Mouse (Mus musculus) spleen, adult 12 weeks (tissue): ENCODE results near the gene Galnt18.

Source experiments
- DNase-seq: peaks from one replicate; pipeline ENCODE4 v3.0.0; 2022; ENCODE audit warnings: low spot score

Galnt18 gene

DNA sequence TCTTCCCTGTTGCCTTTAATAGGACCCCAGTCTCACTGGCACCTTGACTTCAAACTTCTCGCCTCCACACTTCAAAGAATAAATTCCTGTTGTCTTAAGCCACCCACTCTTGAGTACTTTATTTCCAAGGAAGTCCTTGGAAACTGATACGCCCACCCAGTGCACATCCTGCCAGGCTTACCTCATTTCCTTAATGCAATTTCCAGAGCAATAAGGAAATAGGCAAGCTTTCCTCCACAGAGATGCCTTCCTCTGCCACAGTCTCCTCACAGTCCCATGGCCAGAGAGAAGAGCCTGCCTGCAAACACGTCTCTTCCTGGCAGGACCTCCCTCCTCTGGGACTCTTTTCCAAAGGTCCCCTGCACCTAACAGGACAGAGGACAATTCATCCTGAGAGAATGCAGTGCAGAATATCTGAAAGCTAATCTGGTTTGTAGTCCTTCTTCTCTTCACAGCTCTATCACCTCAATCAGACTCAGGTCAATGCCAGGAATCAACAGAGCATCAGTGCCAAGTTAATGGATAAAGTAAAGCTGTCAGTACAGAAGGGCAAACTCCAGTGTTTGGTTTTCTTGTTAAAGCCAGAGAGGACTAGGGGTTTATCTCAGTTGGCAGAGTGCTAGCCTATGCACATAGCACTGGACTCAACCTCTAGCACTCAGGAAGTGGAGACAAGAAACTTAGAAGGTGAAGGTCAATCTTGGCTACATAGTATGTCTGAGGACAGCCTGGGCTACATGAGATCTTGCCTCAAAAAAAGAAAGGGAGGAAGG lies 65.8 kb downstream of the Galnt18 start:
- no peak for DNase-seq

DNA sequence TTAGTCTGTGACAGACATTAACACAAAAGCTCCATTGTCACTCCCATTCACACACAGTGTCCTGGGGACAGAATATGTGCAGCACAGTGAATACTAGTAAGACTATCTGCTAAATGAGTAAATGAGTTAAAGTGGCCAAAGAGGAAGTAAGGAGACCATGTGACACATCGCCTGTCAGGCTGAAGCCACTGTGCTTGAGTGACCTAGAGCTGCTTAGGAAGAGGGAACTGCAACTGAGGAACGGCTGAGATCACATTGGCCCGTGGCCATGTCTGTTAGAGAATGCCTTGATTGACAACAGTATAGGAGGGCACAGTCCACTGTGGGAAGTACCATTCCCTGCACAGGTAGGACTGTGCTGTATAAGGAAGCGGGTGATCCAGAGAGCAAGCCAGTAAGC lies 67.0 kb downstream of the Galnt18 start:
- no peak for DNase-seq

- DNase-seq = no peak
Observed at GRCm38 (mm10) chr7:111711045-111711808, 68.5 kb downstream of the Galnt18 start.

DNA sequence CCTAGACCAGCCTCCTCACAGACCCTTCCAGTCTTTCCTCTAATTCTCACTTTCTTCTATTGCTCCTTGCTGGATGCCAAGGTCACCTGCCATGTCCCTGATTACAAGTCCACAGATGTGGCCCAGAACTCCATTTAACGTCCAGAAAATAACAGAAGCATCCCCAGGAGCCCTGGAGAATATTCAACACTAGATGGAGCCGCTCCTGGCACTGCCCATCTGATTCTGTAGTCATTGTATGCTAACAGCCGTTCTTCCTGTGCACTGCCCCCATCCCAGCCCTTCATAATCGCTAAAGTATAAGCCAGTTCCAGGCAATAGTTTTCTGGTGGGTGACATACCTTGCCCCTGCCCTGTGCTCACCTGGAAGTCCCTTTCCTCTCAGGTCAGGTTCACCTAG lies 69.5 kb downstream of the Galnt18 start:
- no peak for DNase-seq

- no peak for DNase-seq
Observed at GRCm38 (mm10) chr7:111708563-111708962, 71.2 kb downstream of the Galnt18 start.

- no peak for DNase-seq
Observed at GRCm38 (mm10) chr7:111702961-111703360, 76.8 kb downstream of the Galnt18 start.

GRCm38 (mm10) chr7:111701788-111702187 lies 78.0 kb downstream of the Galnt18 start:
- no peak for DNase-seq

GRCm38 (mm10) chr7:111699446-111699845 lies 80.3 kb downstream of the Galnt18 start:
- DNase-seq = no peak

DNA sequence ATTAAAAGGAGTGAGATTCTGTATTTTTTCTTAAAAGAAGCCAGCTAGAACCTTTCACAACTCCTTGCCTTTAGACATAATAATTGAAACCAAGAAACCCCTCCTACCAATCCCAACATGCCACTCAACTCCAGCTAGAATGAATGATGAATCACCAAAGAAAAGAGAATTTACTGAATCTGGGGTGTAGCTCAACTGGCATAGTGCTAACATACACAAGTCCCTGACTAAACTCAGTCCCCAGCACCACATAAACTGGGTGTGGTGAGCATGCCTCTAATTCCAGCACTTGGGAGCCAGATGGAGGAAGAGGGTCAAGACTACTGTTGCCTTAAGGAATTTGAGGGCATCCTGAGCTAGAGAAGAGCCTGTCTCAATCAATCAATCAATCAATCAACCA lies 83.6 kb downstream of the Galnt18 start:
- no peak for DNase-seq

DNA sequence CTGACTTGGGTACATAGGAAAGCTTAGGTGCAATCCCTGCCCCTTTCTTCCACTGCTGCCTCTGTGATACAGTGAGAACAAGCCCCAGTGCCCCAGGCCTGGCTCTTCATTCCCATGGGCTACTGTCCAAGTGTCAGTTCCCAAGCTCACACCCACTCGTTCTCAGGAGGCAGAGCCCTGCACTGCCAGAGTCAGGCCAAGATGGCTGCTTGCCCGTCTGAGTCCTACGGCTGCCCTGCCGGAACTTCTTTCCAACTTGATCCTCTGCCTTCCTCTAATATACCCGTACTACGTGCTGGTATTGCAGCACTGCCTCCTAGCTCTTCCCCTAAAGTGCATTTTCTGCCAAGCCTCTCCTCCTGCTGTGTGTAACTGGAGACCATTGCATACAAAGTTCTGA lies 85.5 kb downstream of the Galnt18 start:
- DNase-seq = no peak

DNA sequence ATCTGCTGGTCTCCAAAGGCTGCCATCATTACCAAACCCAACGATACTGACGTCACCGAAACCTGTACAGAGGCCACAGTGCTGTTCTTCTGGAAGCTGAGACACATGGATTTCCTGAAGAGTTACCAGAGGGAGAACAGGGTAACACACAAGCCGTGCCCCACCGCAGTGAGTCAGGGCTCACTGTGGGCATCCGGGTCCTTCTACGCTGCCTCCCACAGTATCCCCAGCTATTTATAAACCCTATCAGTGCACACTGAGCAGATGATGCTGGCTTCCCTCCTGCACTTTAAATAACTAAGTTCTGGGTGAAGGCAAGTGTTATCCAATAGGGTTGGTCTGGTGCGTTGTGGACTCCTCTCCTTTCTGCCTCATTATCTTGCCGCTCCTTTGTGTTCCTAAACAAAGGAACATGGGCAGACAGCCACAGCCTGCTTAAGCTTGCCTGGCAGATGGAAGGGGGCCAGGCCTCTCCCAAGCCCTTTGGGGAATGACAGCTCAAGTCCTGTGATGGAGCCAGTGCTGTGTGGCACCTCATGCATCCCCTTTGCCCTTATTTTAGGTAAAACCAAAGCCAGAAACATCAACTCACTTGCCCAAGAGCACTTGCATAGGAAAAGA lies 87.0 kb downstream of the Galnt18 start:
- DNase-seq = no peak

- DNase-seq = no peak
Observed at GRCm38 (mm10) chr7:111680108-111680507, 99.7 kb downstream of the Galnt18 start.

DNA sequence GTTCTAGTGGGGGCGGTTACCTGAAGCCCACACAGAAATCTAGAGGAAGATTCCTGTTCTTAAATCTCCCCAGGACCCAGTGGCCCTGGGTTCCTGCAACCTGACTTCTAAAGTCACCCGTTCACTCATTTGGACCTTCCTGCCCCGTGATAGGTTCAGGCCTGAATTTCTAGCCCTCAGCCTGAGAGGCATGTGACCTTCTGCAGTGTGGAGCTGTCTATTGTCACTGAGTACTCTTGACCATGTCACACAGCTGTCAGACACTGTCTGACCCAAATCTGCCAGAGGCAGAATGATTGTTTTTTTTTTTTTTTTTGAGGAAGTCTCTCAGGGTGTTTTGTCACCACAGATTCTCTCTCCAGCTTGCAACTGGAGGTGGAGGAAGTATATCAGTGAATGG lies 103.3 kb downstream of the Galnt18 start:
- DNase-seq = no peak

DNA sequence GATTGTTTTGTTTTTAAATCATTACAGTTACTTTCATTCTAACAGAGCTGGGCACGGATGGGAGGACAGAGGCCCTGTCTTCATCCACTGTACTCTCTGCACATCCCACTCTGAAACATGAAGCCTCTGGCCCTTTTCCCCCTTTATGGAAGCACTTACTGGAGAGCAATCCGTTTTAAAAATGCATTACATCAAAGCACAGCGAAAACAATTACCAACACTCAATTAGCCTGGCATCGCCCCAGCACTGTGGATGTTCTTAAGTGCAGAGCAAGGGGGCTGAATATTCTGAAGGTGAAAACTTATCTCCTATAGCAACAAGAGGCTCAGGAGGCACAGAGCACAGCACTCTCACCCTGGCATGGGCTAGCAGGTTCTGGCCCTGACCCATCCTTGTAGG lies 107.3 kb downstream of the Galnt18 start:
- no peak for DNase-seq

DNA sequence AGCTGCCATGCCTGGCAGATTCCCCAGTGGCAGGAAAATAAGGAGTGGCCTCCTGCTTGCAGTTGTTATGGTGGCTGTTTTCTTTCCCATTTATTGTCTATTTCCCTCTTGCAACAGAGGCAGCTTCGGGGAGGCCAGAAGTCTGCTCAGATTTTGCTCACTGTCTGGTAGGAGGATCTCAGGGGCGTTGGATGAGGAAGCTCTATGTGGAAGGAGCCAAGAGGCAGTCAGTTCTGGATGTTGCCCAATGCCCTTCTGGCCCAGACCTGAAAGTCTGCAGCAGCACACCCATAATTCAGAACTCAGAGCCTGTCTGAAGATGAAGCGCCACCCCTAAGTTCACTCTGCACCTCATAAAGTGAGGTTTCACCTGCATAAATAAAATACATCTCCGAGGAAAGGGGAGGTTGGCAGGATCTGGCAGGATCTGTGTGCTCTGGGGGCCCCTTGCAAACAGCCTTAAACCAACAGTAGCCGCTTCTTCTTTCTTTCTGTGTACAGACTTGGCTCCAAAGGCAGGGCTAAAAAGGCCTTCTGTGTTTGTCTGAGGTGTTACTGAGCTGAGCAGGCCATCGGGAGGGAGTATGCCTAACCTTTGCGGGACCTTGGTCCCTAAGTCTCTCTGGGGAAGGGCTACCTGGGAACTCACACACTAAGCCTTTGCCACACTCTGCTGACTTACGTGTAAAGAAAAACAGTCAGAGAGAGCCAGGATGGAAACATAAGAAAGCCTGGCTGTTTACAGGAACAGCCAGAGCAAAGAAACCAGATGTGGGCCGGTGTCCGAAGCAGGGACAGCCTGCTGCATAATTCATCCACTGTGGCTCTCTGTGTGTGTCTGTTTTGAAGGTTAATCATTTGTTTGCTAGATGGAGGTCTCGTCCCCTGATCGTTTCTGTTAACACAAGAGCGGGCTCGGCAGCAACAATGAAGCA lies 116.4 kb downstream of the Galnt18 start:
- no peak for DNase-seq

DNA sequence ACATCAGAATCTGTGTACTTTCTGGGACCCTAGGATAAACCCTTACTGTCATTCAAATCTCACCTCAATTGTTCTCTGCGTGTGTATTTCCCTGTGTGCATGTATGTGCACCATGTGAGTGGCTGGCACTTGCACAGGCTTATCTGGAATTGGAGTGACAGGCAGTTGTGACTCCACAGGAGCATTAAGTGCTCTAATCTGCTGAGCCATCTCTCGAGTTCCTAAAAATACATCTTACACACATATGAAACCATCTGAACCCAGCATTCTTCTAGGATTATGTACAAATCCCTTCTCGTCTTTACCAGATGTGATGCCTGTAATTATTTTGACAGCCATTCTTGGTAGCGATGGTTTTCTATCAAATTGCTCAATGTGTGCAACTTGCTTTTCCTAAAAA lies 121.2 kb downstream of the Galnt18 start:
- DNase-seq = no peak

GRCm38 (mm10) chr7:111655002-111655401 lies 124.8 kb downstream of the Galnt18 start:
- no peak for DNase-seq

- DNase-seq = no peak
Observed at GRCm38 (mm10) chr7:111654526-111654925, 125.3 kb downstream of the Galnt18 start.

DNA sequence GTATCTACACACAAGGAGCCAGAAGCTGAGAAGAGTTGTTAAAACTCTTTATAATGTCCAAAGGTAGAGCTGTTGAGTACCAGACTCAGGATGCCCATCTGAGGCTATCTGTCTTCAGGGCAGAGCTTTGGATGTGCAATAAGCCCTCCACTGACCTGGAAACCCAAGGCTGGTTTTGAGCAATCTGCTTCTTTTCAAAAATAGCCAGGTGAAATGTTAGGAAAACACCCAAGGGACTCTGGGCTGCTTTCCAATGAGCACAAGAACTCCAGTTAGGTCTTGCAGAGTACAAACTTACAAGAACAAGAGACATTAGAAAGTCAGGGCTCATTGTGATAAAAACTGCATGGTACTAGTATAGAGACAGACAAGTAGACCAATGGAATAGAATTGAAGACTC lies 135.4 kb downstream of the Galnt18 start:
- no peak for DNase-seq

DNA sequence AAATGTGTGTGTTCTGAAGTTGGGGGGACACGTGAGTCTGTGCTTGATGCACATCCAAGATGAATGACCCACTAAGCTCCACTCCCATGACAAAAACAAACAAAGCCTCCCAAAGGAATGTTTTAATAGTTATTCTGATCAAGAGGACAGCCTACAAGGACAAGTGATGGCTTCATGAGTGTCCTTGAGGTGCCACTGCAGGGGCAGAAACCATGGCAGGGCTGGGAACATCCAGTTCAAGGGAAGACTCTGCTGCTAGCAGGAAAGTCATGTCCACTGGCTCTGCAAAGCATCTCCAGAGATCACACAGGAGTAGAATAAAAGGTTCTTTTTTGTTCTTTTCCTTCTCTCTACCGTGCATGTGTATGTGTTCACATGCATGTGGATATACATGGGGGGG lies 140.9 kb downstream of the Galnt18 start:
- DNase-seq = no peak

- DNase-seq = no peak
Observed at GRCm38 (mm10) chr7:111638465-111638864, 141.3 kb downstream of the Galnt18 start.

DNA sequence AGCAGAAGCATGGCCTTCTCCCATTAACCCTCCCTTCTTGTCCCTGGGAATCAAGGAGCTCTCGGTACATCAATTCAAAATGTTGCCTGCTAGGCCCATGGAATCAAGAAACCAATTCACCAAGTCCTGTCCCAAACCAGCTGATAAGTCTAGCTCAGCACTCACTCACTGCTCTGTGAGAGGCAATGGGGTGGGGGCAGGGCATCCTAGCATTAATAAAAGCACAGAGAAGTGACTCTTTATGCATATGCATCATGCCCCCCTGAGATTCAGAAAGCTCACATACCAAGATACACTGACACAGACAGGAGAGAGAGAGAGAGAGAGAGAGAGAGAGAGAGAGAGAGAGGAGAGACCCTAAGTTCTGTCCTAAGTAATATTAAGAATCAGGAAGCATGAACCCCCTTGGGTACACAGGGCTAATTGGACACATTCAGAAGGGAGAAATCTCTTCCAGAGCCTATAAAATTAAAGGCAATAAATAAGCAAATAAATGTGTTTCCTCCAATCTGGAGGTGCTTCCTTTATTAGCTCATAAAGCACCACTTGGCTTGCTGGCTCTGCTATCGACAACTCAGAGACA lies 141.8 kb downstream of the Galnt18 start:
- no peak for DNase-seq
